Mouse (Mus musculus): ENCODE results near the gene Ercc4.

Ercc4 gene

DNA sequence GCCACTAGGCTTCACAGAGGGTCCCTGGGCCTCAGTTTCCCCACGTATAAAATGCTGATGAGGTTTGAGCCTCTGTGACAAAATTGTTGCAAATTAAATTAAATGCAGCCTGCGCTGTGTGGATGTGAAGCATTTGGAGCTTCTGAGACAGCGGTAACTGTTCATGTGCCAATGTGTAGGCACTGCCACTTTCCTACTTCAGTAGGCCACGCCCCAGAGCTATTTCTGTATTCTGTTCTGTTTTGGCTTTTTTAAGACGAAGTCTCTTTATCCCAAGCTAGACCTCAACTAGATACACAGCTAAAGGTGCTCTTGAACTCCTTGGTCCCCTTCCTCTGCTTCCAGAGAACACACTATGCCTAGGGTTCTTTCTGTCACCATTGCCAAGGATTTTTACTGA, 85.4 kb downstream of the Ercc4 start:
- no peak for DNase-seq (ENCODE audit: low spot score in 2 of 2)

DNA sequence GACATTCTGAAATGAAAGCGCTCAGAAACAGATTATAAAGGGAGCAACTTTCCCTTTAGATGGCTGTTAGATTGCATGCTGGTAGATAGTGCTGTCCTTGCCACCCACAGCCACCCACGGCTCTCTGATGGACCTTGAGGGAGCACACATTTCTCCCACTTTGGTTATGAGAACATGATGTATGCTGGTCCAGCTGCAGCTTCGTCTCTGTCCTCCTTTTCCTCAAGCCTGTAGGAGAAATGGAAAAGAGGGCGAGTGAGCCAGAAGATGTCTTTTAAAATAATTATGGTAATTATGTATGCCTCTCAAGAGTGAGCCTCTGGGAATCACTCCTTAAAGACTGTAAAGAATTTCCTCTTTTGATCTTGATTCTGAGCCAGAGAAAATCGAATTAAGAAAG, 87.1 kb downstream of the Ercc4 start:
- DNase-seq (ENCODE audit: low spot score in 2 of 2), result no peak

DNA sequence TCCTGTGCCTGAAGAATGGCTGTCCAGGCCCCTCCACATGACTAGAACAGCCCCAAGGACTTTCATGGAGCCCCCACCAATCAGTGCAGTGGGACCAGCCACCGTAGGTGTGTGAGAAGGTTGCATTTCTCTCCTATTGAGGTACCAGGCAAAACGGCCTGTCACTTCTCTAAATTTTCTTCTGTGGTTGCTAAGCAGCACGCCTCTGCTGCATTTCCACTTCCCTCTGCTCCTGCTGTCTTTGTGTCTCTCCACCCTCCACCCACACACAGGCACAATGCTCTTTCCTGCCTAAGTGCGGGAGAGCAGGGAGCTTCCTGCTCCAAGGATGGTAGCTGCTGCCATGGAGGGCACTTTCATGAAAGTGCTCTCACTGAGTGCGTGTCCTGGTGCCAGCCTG, 87.8 kb downstream of the Ercc4 start:
- DNase-seq (ENCODE audit: low spot score in 2 of 2), result no peak

DNA sequence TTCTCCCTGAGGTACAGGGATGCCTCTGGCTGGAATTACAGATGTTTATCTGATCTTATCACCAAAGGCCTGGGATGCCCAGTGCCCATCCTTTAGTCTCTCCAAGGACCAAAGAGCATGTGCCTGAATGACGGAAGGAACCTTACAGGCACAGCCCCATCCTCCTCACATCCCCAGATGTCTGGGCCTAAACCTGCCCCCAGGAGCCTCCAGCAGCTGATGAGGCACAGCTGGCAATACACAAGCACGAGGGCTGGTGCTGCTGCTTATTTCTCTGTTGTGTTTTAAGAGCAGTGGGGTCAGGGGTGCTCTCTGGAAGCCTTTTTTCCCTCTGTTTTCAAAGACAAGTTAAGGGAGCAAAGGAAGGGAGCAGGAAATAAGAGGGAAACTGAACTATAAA, 89.7 kb downstream of the Ercc4 start:
- DNase-seq (ENCODE audit: low spot score in 2 of 2), result no peak
